Mouse (Mus musculus) neural tube, postnatal 0 days (tissue): ENCODE measurements around the gene Ccl1. TPM values are rescaled to one million over a fixed set of nuclear protein-coding genes. Genes with fewer than 3 reads are reported as not detected.

Source experiments
- polyA plus RNA-seq: library from polyadenylated mRNA; unstranded; fragments of >200 nt; fragmentation: Nextera tagmentation; extraction: Ambion mirVana; gene quantifications from 2 replicates; pipeline ENCODE4 v1.2.1, GENCODE M21; 2015

The Ccl1 gene
- polyA plus RNA-seq = 0.68 and 0.77 TPM in 2 replicates

GRCm38 (mm10) chr11:82305590-82305989 lies at the start of gene Ccl1:
Ccl1 (minus strand) TSS chr11:82305690.

Other genes with a start within 250 kb of the Ccl1 start
- gene Ccl11, start 247.9 kb downstream of the Ccl1 start, polyA plus RNA-seq = 2.4 and 3.0 TPM in 2 replicates
- 5.9 and 9.2 TPM in 2 replicates for gene Ccl12, start 203.8 kb downstream of the Ccl1 start, polyA plus RNA-seq
- 0.79 TPM in 1 of 2 replicates, not detected in the other for gene Ccl8, start 190.5 kb downstream of the Ccl1 start, polyA plus RNA-seq
- 7.5 and 7.6 TPM in 2 replicates for gene Tmem132e, start 83.2 kb upstream of the Ccl1 start, polyA plus RNA-seq